Mouse (Mus musculus): ENCODE data around the gene Rgs8.

DNA sequence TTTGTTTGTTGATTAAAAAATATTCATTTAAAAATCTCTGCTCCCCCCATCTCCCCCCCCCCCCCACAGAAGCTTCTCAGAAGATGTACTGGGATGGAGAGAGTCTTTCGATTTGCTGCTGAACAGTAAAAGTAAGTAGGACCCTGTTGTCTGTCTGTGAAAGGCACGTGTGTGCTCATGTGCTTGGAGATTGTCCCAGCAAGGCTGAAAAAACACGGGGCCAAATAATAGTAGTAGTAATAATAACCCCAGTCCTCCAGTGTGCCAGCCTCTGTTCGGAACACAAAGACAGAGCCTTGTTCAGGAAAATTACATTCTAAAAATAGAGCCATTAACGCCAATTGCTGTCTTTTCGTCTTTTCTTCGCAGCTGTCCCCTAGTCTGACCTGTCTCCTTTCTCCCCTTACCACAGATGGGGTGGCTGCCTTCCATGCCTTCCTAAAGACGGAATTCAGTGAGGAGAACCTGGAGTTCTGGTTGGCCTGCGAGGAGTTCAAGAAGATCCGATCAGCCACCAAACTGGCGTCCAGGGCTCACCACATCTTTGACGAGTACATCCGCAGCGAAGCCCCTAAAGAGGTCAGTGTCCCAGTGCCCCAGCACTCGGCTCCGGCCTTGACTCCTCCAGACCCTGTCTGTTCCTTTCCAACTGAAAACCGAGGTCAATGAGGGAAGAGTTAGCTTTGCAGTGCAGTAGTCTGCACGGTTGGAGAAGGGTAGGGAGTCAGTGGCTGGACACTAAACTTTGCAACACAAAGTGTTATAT, 88.9 kb downstream of the Rgs8 start:
- TF ChIP-seq UBTF (IDR thresholded peaks at IDR 0.05; ENCODE audit: low read depth, low read length) (no peak), MAFK (IDR thresholded peaks at IDR 0.05; ENCODE audit: insufficient replicate concordance, low read length) (no peak), USF1 (IDR thresholded peaks at IDR 0.05; ENCODE audit: low read depth, low read length) (no peak), ETS1 (conservative IDR thresholded peaks at IDR 0.05; ENCODE audit: low read depth, low read length) (no peak), CTCF (conservative IDR thresholded peaks at IDR 0.05 in 1 of 2, IDR thresholded peaks at IDR 0.05 in 1 of 2; ENCODE audit: low read depth in 2 of 2, low read length in 2 of 2) (no peak), SMC3 (IDR thresholded peaks at IDR 0.05; ENCODE audit: low read depth, low read length) (no peak), ELF1 (IDR thresholded peaks at IDR 0.05; ENCODE audit: low read depth, low read length) (no peak)
